Mouse (Mus musculus) cerebellum, adult (tissue): Measurements from ENCODE around the gene Nobox.
A peak's percentile ranks its signal among the peaks of the same experiment; 100 is the strongest.

Source experiments
- ATAC-seq: cut with Nextera tagmentation; 2 replicates; pipeline ENCODE4 v1.9.2; 2017; ENCODE audit warnings: mild to moderate bottlenecking, moderate library complexity, mixed read lengths; ENCODE audit not compliant: insufficient number of reproducible peaks, low FRiP score, low TSS enrichment

Nobox gene

GRCm38 (mm10) chr6:43278247-43278646, 31.1 kb downstream of the Nobox start:
- ATAC-seq: no peak

GRCm38 (mm10) chr6:43274123-43274522, 35.2 kb downstream of the Nobox start:
- no peak for ATAC-seq

- ATAC-seq: no peak
These were observed 36.8 kb downstream of the Nobox start for GRCm38 (mm10) chr6:43272597-43272996.

- ATAC-seq: 0 out of 2 replicates have a peak, but pooled peaks have one; percentile 13
These were observed 43.0 kb downstream of the Nobox start for GRCm38 (mm10) chr6:43266356-43266755.

GRCm38 (mm10) chr6:43265363-43266041, 43.9 kb downstream of the Nobox start, which contains the start of gene Arhgef5:
Gene Arhgef5 (plus strand): TSS chr6:43265582.
- peak; percentile 59; the same call in 1 of the 2 replicates for ATAC-seq

GRCm38 (mm10) chr6:43260756-43261155, 48.6 kb downstream of the Nobox start:
- no peak for ATAC-seq

- peak; percentile 66 for ATAC-seq
These were observed 55.0 kb downstream of the Nobox start for GRCm38 (mm10) chr6:43254193-43254926.
